Mouse (Mus musculus): ENCODE measurements around the gene Zc3h12d.

DNA sequence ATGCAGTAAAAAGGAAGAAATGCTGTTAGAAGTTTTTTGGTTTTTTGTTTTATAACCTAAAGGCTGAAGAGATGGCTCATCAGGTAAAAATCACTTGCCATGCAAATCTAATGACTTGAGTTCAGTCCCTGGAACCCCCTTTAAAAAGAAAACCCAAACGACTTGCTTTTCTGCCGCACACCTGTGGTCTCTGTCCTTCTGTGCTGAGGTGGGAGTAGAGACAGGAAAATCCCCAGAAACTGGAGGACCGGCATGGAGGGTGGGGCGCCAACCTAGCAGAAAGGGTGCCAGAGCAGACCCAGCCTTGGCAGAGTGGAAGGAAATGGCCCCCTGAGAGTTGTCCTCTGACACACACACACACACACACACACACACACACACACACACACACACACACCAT, 13.6 kb upstream of the Zc3h12d start:
- TF ChIP-seq CTCF (conservative IDR thresholded peaks at IDR 0.05; ENCODE audit: low read length) (no peak), NANOG (IDR thresholded peaks at IDR 0.05; ENCODE audit: borderline replicate concordance, low read length) (no peak), POU5F1 (IDR thresholded peaks at IDR 0.05; ENCODE audit: borderline replicate concordance, low read length) (no peak)
